Mouse (Mus musculus): Measurements from ENCODE around the gene Il4ra.
A peak's percentile ranks its signal among the peaks of the same experiment; 100 is the strongest.

Gene Il4ra

DNA sequence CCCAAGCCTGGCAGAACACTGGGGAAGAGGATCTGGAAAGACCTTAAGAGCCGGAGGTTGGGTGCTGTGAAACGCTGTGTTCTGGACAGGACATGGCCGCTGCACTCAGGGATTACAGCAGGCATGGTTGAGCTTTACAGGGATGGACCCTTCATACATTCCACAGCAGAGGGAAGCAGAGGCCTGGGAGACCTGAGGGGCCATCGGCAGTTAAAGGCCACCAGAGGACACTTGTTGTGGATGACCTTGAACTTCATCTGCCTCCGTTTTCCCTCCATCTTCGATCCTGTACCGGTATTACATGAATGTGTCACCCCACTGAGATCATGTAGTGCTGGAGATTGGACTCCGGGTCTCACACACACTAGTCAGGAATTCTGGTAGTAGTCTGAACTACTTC lies 2.0 kb upstream of the Il4ra start:
- no peak for DNase-seq (ENCODE audit: low read depth)

DNA sequence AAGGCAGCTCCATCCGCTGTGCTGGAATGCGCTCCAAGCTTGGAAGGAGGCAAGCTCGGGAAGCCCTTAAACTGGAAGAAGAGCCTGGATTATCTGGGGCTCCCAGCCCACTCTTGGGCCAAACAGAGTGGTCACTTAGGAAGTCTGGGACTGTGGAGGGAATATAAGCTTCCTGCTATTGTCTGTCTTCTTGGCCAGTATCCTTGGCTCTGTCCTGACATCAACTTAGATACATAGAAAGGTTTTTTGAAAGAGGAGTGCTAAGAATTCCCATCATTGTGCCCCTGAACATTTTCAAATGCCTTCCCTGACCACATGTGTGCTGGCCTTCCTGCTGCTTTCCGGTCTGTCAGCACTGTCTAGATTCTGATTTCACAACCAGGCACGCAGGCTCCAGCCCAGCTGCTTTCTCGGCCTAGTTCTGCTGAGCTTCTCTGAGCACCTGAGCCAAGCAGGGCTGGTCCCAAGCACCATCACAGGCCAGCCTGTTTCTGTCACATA lies 989 bp upstream of the Il4ra start:
- peak; percentile 73 for DNase-seq (ENCODE audit: low read depth)

DNA sequence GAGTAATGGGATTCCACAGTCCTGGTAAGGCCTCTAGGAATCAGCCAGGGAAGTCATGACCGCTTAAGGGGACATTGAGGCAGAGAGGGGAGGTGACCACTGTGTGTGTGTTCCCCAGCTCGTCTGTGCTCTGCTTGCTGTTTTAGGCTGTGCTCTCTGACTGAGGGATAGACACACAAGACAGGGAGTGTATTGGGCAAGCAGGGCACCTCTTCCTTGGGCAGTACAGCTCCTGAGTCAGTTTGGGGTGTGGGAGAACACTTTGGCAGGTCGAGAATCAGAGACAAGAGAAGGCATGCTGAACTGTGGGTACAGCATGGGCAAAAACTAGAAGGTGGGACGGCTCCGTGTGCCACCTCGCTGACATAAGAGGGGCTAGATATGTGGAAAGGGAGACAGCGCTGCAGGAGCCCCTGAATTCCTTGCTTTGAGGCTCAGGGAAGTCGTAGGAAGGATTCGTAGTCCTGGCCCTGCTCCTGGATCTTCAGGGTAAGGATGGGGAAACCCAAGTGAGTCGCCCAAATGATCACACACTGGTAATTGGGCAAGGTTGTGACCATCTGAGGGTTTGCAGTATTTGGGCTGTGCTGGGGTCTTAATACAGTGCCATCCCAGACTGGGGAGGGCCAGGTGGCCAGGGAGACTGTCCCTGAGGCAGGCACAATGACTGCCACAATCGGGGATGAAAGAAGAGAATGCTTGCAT lies 1.1 kb downstream of the Il4ra start:
- DNase-seq (ENCODE audit: low read depth) = peak; percentile 43

DNA sequence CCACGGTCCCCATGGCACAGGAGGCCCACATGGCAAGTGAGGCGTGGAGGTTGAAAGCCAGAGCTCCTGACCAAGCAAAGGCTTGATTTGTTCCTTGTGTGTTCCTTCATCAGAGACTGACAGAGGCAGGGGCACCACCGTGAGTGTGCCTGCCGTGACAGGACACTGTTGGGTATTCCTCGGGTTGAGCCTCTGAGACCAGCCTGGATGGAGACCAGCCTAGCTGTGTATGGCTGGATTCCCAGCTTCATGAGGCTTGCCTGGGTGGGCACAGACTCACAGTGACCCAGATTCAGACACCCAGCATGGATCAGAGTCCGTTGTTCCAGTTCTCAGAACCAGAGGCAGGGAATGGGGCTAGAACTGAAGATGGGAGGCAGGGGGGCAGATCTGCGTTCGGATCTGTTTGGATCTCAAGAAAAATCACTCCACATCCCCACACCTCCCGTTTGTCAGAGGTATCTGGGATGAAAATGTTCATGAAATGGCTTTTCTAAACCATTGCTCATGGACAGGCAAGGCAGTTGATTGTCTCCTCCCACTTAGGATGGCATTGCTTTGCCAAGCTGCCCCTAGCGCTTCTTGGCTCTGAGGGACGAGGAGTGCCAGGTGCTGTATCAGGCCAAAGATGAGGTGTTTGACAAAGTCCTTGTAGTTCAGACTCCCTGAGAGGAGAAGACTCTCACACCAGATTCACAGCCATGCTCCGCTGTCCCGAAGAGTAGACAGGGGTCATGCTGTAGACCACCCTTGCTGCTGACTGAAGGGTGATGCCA lies 1.9 kb downstream of the Il4ra start:
- DNase-seq (ENCODE audit: low read depth) = no peak

DNA sequence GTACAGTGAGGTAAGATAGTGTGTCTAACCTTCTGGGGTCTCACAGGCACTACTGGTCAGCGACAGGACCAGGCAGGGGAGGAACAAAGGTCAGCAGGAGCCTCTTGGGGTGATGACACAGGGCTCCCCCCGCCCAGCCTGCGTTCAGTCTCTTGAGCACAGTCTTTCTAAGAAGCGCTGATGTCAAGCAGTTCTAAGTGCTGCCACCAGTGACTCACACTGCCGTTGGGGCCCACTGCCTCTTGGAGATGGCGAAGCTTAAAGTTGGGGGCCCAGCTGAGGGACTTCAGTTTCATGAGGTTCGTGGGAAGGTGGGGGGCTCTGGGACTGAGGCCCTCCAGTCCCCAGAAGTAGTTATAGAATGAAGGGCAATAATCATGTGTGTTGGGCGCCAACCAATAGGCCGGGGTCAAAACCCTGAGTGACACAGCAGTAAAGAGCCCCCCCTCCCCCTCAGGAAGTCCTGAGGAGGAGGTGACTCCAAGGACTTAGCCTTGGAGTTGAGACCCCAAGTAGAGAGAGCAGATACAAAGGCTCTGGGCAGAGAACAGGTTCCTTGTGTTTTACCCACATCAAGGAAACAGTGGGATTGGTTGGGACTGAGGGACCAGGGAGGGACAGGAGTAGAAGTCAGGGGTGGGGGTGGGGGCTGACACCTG lies 2.7 kb downstream of the Il4ra start:
- peak; percentile 65 for DNase-seq (ENCODE audit: low read depth)

- DNase-seq (ENCODE audit: low read depth) = peak; percentile 90
These were observed 3.5 kb downstream of the Il4ra start for GRCm38 (mm10) chr7:125555351-125555872.

- DNase-seq (ENCODE audit: low read depth) = peak; percentile 69
These were observed 4.2 kb downstream of the Il4ra start for GRCm38 (mm10) chr7:125556096-125556495.

- no peak for DNase-seq (ENCODE audit: low read depth)
These were observed 4.9 kb downstream of the Il4ra start for GRCm38 (mm10) chr7:125556865-125557264.

GRCm38 (mm10) chr7:125558401-125558945 lies 6.6 kb downstream of the Il4ra start:
- no peak for DNase-seq (ENCODE audit: low read depth)

DNA sequence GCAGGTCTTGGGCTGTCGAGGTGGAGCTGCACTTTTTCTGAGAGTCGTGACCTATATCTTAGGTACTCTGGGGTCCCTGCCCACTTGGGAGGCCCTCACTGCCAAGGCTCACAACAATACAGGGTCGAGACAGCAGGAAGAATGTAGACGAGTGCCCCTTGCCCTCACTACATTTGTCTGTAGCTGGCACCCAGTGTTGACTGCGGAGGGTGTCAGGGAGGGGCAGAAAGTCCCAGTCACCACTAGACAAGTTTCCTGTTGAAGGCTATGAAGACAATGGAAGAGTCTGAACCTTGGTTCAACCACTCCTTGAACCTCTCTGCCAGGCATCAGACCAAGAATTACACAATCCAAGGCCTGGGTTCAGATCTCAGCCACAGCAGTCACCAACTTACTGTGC lies 7.1 kb downstream of the Il4ra start:
- DNase-seq (ENCODE audit: low read depth) = no peak

- DNase-seq (ENCODE audit: low read depth) = no peak
These were observed 7.6 kb downstream of the Il4ra start for GRCm38 (mm10) chr7:125559537-125559936.

- DNase-seq (ENCODE audit: low read depth) = no peak
These were observed 8.3 kb downstream of the Il4ra start for GRCm38 (mm10) chr7:125560146-125560785.

GRCm38 (mm10) chr7:125561085-125561690 lies 9.3 kb downstream of the Il4ra start:
- peak; percentile 94 for DNase-seq (ENCODE audit: low read depth)

- DNase-seq (ENCODE audit: low read depth) = no peak
These were observed 10.5 kb downstream of the Il4ra start for GRCm38 (mm10) chr7:125562413-125562812.

DNA sequence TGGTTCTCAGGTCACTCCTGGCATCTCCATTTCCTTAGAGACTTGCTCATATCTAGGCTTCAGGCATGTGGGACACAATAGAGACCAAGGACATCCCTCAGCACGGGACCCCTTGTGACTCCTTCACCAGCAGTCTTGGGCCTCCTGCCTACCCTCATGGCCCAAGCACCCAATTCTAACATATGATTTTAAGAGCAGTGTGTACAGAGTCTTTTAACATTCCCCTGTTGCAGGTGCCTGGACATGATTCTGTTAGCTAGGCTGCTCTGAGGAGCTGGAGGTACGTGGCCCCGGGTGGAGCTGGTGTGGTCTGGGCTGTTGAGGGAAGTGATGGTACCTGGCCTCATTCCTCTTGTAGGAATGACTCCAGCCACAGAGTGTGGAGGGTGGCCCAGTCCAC lies 11.2 kb downstream of the Il4ra start:
- no peak for DNase-seq (ENCODE audit: low read depth)

DNA sequence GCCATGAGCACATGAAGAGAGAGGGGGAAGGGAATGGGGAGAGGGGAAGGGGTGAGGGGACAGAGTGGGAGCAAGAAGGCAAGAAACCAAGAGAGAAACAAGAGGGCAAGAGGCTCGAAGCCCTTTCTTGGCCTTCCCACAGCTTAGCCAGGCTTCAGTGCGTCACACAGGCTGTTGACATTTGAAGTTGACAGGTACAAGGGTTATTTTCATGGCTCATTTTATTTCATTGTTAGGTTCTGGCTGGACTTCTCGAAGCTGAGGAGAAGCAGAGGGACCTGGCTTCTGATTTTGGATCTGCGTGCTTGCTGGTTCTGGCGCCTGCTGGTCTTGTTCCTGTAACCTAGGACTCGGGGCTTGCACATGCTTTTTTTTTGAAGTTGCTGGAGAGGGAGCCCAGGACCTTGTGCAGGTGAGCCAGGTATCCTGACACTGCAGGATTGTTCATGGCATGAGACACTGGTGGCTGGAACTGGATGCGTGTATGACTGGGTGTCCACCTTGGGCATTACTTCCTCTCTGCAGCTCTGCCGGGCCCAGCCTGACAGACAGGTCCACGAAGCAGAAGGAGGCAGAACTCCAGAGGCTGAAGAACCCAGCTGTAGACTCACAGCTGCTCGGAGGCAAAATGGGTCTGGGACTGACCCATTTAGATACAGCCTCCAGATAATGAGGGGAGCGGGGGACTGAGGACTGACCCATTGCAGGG lies 12.6 kb downstream of the Il4ra start:
- no peak for DNase-seq (ENCODE audit: low read depth)

DNA sequence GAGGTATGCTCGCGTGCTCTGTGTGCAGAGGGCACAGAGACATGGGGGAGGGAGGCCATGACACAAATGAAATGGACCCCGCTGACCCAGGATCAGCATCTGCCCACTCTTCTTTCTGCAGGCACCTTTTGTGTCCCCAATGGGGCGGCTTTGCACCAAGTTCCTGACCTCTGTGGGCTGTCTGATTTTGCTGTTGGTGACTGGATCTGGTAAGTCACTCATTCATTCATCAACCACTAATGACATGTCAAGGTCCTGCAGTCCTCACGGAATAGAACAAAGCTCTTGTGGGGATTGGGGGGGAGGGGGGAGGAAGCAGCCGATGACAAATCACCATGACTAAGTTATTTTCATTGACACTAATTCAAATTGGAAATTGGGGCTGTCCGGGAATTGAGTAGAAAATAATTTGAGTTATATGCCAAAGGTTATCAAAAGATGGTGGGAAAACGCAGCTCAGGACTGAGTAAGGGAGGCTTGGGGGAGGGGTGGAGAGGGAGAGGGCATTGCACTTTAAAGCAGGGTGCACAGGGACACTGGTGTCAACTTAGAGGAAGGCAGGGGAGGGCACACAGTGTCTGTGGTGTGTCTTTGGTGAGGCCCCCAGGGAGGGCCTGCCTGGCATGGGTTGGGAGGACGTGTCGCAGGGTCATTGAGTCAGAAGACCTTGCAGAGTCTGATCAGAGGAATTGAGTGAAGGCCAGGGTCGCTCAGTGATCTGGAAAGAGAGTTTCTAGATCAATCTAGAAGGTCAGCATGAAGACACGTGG lies 13.8 kb downstream of the Il4ra start:
- DNase-seq (ENCODE audit: low read depth) = peak; percentile 87

DNA sequence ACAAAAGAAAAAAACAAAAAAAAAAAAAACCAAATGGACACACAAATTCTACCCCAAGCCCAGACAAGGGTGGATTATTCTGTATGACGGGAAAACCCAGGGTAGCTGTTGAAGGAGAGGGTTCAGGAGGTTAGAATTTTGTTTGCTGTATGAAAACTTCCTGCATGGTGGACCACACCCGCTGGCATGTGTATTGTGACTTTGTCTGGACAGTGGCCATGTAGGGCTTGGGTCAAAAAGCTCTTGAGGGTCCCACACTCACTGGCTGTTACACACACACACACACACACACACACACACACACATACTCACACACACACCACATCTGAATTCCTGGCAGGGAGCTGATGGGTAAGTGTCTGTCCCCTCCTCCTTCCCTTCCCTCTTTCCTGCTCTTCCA lies 14.5 kb downstream of the Il4ra start:
- DNase-seq (ENCODE audit: low read depth) = no peak

GRCm38 (mm10) chr7:125568888-125569287 lies 17.0 kb downstream of the Il4ra start:
- DNase-seq (ENCODE audit: low read depth) = no peak

- no peak for DNase-seq (ENCODE audit: low read depth)
These were observed 20.0 kb downstream of the Il4ra start for GRCm38 (mm10) chr7:125571891-125572290.
